Comparison of ENCODE assay signal across 1 mouse cellular context in genomic region chr8:123982826-123983400, GRCm38 (mm10).
A peak's percentile ranks its signal among the peaks of the same experiment; 100 is the strongest.
TF ChIP-seq lines count a peak whose summit lies in the region.

Gene Abcb10, minus strand, starts transcription at chr8:123983122.

TF ChIP-seq in MEL, 35 proteins besides CTCF, POLR2A, EP300 and RAD21 (continued from another document):
- TF ChIP-seq TAL1 (IDR thresholded peaks at IDR 0.05; ENCODE audit: low read length) (no peak), USF2 (IDR thresholded peaks at IDR 0.05; ENCODE audit: borderline replicate concordance in 1 of 2, insufficient read depth in 1 of 2, low read depth in 1 of 2, low read length in 2 of 2) (no peak), ELF1 (IDR thresholded peaks at IDR 0.05; ENCODE audit: low read depth, low read length) (peak; percentile 45), ZC3H11A (IDR thresholded peaks at IDR 0.05; ENCODE audit: low read depth, low read length) (no peak), BHLHE40 (IDR thresholded peaks at IDR 0.05; ENCODE audit: borderline replicate concordance, low read depth, low read length) (no peak)
TF ChIP-seq in MEL: peak in this region for 6.
